Mouse (Mus musculus) gastrocnemius, postnatal 25 days (tissue): ENCODE measurements around the gene Acnat1. TPM values are rescaled to one million over a fixed set of nuclear protein-coding genes. Genes with fewer than 3 reads are reported as not detected.
"Not testable (repeated sequence)": the region's sequence is repeated elsewhere in the genome, so short reads cannot be mapped to it uniquely, and the experiment has no call there.

ENCODE experiments used
- DNase-seq: peaks from one replicate; pipeline ENCODE4 v3.0.0; 2022
- total RNA-seq, 2 experiments: library from RNA; stranded (reverse); gene quantifications; 1 replicate in 1 of 2; 2 replicates in 1 of 2; pipeline ENCODE4 v1.2.3; 2021

Gene Acnat1
- total RNA-seq, 2 experiments from 2014 or later = not detected

GRCm38 (mm10) chr4:49456171-49456570 lies 17.5 kb downstream of the Acnat1 start:
- DNase-seq = no peak

DNA sequence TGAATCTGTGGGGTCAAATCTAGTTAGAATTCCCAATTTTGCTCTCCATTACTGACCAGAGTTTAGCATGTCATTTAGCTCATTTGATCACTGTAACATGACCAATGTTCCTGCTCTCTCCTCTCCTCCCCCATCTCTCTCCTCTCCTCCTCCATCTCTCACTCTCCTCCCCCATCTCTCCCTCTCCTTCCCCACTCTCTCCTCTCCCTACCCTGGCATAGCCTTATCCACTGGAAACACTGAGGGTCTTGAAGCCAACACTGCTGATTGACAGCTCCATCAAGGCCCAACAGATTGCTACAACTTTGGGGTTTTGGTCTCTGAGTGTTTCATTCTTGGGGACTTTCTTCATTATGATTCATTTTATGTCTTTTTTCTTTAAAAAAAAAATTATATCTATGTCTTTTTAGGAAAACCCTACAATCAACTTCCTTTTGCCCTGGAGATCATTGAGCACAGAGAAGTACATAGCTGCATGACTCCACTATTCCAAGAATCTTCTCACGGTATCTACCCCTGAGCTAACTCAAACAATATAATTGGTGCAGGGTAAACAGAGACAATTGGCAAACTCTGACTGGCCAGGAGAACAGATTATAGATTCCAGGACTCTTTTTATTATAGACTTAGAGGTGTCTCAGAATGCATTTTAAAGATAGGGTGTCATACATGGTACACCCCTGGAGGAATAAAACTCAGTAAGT lies 21.7 kb downstream of the Acnat1 start:
- DNase-seq = no peak

DNA sequence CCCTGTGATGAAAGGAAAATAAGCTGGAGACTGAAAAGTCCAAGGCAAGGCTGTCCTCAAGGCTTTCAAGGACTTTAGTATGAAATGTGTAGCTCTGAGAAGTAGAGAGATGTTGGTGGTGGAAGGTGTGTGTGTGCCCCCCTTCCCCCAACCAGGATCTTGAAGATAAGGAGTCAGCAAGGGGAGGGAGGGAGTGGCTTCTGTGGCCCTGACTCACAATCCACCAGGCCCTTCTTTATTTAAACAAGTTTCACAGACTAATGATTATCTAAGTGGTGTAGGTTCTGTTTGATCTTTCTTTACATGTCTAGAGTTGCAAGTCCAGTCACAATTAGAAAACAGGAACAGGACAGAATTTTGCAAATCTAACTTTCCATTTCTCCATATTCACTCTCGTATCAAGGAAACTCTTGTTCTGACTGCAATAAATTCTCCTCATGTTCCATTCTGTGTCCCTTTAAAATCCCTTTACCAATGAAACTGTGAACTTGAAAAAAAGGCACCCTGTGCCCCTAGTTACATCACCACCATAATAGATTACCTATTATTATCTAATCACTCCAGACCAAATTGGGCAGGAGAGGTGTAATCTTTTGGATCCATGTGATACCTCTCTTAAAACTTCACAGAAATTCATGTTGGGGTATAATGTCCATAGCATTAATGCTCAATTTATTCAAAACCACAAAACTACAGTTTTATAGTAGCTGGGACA lies 22.4 kb downstream of the Acnat1 start:
- DNase-seq = not testable (repeated sequence)

- DNase-seq = not testable (repeated sequence)
These were observed 36.7 kb downstream of the Acnat1 start for GRCm38 (mm10) chr4:49436968-49437367.

DNA sequence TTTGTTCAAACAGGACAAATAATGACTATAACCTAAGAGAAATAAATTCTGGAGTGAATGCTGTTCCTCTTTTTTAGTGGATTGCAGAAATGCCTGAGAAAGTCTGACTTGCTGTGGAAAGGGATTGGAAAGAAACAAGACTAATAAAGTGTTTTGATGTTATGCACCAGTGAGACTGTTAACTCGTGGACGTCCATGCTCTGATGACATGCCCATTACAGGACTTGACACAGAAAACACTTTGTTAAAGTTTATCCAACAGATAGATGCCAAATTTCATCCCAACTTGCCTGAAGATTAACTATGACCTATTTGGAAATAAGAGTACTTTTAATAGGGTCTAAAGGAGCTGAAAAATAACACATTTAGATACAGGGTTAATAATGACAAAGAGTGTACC lies 63.6 kb downstream of the Acnat1 start:
- not testable (repeated sequence) for DNase-seq

DNA sequence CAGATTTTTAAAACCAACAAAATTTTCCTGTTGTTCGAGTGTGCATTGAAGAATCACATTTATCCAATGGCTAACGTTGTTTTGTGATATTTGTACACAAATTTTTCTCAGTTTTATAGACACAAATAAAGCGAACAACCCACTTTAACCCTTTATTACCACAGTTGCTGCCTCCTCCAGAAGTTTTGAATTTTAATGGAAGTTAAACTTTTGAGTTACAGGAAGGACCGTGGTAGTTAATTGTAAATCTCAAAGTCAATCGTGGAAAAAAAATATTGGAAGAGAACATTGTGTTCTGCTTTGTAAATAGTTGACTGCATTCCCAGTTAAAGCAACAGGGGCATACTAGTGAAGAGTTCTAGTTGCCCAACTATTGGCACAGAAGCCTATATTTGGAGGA lies 65.8 kb downstream of the Acnat1 start, which contains the start of gene Acnat2:
TSS of gene Acnat2 (minus strand) at position 195 of the 400 bp plus-strand sequence.
- DNase-seq = not testable (repeated sequence)

Other genes with a start within 250 kb of the Acnat1 start
- gene Acnat2, start 65.8 kb downstream of the Acnat1 start, total RNA-seq = not detected
- gene Baat, start 32.6 kb upstream of the Acnat1 start, total RNA-seq = under 1 TPM in 1 of 2 experiments, not detected in 1; 0.28 TPM
- 10 to 100 TPM; 27.9 to 28.6 TPM for gene Mrpl50, start 47.2 kb upstream of the Acnat1 start, total RNA-seq
- gene Zfp189, start 47.3 kb upstream of the Acnat1 start, total RNA-seq = 1 to 10 TPM; 2.5 to 3.1 TPM
- gene Aldob, start 75.6 kb upstream of the Acnat1 start, total RNA-seq = not detected
- 10 to 100 TPM; 26.7 to 29.2 TPM for gene Tmem246, start 124.0 kb upstream of the Acnat1 start, total RNA-seq
- gene Rnf20, start 158.1 kb upstream of the Acnat1 start, total RNA-seq = 10 to 100 TPM; 26.3 to 26.7 TPM
- not detected for gene Ppp3r2, start 208.1 kb upstream of the Acnat1 start, total RNA-seq